Mouse (Mus musculus): ENCODE data around the gene Lypd8. TPM values are rescaled to one million over a fixed set of nuclear protein-coding genes. Genes with fewer than 3 reads are reported as not detected.
"Not testable (repeated sequence)": the region's sequence is repeated elsewhere in the genome, so short reads cannot be mapped to it uniquely, and the experiment has no call there.

Lypd8 gene
- total RNA-seq (2017): not detected in 2 replicates

DNA sequence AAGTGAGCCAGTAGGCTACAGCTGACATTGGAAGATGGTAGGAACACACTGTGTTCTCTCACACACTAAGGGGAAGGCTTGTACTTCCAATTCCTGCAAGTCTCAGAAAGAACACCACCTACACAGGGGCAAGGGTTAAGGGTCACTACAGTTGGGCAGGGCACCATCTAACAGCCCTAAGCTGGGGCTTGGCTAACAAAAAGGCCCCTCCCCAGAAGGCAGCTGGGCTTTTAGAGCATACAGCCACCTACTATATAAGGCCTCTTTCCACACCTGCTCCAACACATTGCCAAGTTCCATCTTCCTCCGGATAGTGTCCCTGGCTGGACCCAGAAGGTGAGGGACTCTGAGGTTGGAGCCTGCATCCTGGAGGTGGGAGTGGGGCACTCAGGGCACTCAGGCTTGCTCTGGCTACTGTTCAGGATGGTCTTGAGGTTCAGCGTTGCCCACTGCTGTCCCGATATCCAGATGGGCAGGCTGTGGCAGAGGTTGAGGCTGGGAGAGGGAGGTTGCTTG, at the start of gene Lypd8:
TSS of gene Lypd8 (plus strand) at position 281 of the 516 bp plus-strand sequence.
- no peak for ATAC-seq (replicated peaks in 1 of 2; ENCODE audit: insufficient read depth in 1 of 2, low FRiP score in 2 of 2, low TSS enrichment in 1 of 2, low read depth in 1 of 2, poor library complexity in 2 of 2, severe bottlenecking in 2 of 2)

DNA sequence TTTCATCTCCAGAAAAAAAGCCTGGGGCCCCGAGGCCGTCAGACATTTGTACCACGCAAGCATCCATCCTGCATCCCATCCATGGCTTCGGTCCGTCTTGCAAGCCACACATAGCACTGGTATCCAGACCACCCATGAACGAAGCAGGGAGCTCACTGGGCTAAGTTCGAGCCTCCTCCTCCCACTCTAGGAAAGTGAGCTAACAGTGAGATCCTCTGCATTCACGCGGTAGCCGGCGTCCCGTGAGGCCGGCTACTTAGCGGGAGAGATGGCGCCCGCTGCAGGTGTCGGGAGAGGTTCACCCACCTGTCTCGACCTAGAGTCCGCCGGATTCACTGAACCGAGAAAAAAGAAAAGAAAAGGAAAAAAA, 49.0 kb upstream of the Lypd8 start:
- peak; percentile 26 to 38 for ATAC-seq (replicated peaks in 1 of 2; ENCODE audit: insufficient read depth in 1 of 2, low FRiP score in 2 of 2, low TSS enrichment in 1 of 2, low read depth in 1 of 2, poor library complexity in 2 of 2, severe bottlenecking in 2 of 2)

DNA sequence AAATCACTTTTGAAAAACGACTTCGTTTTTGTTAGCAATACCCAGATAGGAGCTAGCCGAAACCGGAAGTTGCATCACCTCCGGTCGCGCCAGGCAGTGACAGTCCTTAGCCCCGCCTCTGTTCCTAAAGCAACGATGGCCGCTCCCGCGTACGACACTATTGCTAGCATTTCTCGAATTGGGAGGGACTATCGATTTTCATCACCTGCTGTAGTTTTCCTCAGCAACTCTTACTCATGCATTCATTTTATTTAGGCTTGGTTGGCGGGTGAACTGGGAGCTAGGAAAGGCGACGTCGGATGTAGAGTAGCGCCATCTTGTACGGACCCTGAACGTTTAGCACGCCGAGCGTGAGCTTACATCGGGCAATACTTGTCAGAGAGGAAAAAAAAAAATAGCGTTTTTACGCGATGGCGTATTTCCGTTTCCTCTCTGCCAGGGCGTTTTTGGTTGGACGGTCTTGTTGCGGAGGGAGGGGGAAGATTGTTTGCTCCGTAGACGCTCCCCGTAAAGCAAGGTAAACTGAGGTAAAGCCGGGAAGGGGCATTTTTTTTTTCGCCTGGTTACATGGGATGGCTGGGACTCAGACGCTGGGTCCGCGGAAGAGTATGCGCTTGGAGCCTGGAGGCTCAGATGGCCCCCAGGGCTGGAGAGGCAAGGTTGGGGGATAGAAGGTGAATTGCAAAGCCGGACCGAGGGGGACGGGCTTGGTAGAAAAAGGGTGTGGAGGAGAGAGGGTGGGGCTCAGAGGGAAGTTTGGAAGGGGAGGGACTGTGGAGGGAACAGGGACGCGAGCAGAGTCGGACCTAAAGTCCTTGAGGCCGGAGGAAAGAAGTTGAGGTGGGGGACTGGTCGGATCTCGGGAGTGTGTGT, 48.3 kb upstream of the Lypd8 start, which contains the start of the genes Zfp672 and Sh3bp5l:
TSS of gene Zfp672 (minus strand) at position 64 of the 873 bp plus-strand sequence.
TSS of gene Sh3bp5l (plus strand) at position 449 of the 873 bp plus-strand sequence.
- peak; percentile 92 to 93 for ATAC-seq (replicated peaks in 1 of 2; ENCODE audit: insufficient read depth in 1 of 2, low FRiP score in 2 of 2, low TSS enrichment in 1 of 2, low read depth in 1 of 2, poor library complexity in 2 of 2, severe bottlenecking in 2 of 2)

DNA sequence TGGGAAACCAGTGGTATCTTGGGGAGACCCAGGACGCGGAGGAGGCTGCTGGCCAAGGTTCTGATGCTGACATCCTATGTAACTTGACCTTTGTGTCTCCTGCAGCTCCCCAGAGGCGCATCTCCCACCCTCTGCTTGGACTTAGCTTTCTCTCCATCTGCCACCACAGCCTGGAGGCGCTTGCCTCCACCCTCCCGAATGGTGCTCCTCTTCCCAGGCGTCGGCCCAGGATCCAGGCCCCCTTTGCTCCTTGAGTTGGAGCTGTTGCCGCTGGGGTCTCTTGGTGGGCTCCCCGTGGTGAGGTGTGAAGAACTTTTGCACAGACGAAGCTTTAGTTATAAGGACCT, 47.7 kb upstream of the Lypd8 start:
- no peak for ATAC-seq (replicated peaks in 1 of 2; ENCODE audit: insufficient read depth in 1 of 2, low FRiP score in 2 of 2, low TSS enrichment in 1 of 2, low read depth in 1 of 2, poor library complexity in 2 of 2, severe bottlenecking in 2 of 2)

DNA sequence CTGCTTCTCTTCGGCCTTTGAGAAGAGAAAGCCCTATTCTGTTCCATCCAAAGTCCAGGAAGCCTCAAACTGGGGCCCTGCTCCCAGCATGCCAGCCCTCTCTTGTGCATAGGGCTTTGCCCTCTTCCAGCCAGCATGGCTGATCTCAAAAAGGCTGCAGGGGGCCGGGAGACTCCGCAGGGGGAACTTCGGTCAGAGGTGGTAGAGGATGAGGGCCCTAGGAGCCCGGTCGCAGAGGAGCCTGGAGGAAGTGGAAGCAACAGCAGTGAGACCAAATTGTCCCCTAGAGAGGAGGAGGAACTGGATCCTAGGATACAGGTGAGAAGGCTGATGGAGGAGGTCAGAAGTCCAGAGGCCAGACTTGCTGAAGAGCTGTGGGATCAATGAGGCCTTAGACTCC, 47.3 kb upstream of the Lypd8 start:
- no peak for ATAC-seq (replicated peaks in 1 of 2; ENCODE audit: insufficient read depth in 1 of 2, low FRiP score in 2 of 2, low TSS enrichment in 1 of 2, low read depth in 1 of 2, poor library complexity in 2 of 2, severe bottlenecking in 2 of 2)

DNA sequence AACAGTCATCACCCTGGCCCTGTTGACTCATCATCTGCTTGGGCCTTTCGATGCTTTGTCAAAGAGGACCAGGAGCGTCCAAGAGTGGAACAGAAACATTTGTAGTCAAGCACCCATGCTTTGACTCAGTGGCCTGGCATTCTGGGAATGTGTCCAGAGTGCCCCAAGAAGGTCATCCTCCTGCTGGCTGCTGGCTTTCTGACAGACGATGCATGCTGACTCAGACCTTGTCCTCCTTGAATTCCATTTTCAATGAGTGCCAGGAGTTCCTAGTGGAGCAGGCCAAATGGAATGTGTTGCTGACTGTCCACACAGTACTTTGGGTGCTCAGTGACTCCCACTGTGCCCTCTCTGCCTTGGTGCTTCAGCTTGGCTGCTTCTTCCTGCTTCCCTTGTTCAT, 44.1 kb upstream of the Lypd8 start:
- ATAC-seq (replicated peaks in 1 of 2; ENCODE audit: insufficient read depth in 1 of 2, low FRiP score in 2 of 2, low TSS enrichment in 1 of 2, low read depth in 1 of 2, poor library complexity in 2 of 2, severe bottlenecking in 2 of 2): no peak

DNA sequence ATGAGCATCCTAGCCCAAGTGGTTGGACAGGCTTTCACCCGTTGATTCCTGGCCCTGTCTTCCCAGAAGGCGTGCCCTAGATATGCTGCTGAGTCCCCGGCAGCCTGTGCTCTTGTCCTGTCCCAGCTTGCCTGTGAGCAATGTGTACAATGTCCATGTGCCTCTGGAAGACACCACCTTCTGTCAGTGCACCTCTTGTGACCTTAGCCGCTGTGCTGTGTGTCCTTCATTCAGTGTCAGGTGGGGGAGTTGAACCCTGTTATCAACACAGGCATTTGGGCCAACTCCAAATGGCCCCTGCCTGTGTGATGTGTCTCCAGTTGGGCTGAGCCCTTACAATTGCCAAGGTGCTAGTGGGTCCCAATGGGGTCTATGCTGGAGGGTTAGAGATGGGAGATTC, 32.1 kb upstream of the Lypd8 start:
- no peak for ATAC-seq (replicated peaks in 1 of 2; ENCODE audit: insufficient read depth in 1 of 2, low FRiP score in 2 of 2, low TSS enrichment in 1 of 2, low read depth in 1 of 2, poor library complexity in 2 of 2, severe bottlenecking in 2 of 2)

DNA sequence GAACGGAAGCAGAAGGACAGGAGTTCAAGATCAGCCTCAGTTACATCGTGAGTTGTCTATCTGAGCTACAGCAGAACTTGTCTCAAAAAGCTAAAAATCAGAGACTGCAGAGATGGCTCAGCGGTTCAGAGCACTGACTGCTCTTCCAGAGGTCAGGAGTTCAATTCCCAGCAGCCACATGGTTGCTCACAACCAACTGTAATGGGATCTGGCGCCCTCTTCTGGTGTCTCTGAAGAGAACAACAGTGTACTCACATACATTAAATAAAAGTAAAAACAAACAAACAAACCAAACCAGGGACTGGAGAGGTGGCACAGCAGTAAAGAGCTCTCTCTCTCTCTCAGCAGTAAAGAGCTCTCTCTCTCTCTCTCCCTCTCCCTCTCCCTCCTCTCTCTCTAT, 28.2 kb upstream of the Lypd8 start:
- ATAC-seq (replicated peaks in 1 of 2; ENCODE audit: insufficient read depth in 1 of 2, low FRiP score in 2 of 2, low TSS enrichment in 1 of 2, low read depth in 1 of 2, poor library complexity in 2 of 2, severe bottlenecking in 2 of 2): no peak

DNA sequence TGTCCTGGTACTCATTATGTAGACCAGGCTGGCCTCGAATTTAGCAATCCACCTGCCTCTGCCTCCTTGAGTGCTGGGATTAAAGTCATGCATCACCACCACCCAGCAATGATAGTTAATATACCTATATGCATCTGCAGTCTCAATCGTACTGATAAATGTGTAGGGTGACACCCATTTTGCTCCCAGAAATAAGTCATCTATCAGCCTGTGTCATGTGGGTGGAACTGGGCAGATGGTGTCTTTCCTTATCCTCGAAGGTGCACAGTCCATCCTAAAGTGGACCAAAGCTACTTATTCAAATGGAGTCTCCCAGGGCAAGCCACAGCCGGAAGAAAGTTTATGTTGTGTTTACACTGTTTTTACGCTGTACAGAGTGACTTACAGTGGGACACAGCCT, 27.7 kb upstream of the Lypd8 start:
- ATAC-seq (replicated peaks in 1 of 2; ENCODE audit: insufficient read depth in 1 of 2, low FRiP score in 2 of 2, low TSS enrichment in 1 of 2, low read depth in 1 of 2, poor library complexity in 2 of 2, severe bottlenecking in 2 of 2): no peak

DNA sequence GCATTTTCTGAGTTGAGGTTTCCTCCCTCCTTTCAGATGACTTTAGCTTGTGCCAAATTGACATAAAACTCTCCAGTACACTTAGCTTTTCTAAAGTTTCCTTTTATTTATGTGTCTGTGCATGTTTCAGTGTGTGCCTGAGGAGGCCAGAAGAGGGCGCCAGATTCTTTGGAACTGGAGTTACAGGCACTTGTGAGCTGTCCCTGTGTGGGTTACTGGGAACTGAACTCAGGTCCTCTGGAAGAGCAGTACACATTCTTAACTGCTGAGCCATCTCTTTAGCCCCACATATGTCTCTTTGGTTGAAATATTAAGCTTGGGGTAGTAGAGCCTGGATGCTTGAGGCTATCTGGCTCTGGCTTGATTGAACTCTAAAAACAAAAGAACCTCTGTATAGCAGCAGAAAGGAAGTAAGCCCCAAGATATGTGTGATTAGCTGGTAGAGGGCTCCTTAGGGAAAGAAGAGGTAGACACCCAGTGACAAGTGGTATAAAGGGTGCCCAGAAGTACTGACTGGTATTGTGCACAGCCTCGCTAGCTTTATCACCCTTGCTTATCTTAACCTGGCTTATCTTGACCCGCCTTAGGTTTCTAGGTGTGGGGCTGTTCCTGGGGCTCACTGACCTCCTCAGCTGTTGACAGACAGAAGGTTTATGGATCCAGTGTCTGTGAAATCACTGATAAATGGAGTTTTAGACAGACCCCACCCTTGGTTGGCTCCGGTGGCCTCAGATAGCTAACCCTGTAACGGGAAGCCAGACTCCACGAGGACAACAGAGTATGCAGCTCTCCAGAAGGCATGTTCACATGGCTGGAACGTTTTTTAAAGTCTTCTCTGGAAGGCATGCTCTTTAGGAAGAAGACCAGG, 25.9 kb upstream of the Lypd8 start:
- no peak; a peak in 1 of 4 replicates for ATAC-seq (replicated peaks in 1 of 2; ENCODE audit: insufficient read depth in 1 of 2, low FRiP score in 2 of 2, low TSS enrichment in 1 of 2, low read depth in 1 of 2, poor library complexity in 2 of 2, severe bottlenecking in 2 of 2)

DNA sequence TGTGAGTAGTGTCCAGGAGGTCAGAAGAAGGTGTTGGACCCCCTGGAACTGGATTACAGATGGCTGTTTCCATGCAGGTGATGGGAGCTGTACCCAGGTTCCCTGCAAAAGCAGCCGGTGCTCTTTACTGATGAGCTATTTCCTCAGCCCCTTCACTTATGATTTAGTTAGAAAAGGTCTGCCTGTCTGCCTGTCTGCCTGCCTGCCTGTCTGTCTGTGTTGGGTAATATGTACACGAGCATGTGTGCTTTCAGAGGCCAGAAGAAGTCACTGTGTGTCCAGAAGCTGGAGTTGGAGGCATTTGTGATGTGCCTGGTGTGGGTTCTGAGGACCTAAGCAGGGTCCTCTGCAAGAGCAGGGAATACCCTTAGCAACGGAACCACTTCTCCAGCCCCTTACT, 25.1 kb upstream of the Lypd8 start:
- no peak for ATAC-seq (replicated peaks in 1 of 2; ENCODE audit: insufficient read depth in 1 of 2, low FRiP score in 2 of 2, low TSS enrichment in 1 of 2, low read depth in 1 of 2, poor library complexity in 2 of 2, severe bottlenecking in 2 of 2)

DNA sequence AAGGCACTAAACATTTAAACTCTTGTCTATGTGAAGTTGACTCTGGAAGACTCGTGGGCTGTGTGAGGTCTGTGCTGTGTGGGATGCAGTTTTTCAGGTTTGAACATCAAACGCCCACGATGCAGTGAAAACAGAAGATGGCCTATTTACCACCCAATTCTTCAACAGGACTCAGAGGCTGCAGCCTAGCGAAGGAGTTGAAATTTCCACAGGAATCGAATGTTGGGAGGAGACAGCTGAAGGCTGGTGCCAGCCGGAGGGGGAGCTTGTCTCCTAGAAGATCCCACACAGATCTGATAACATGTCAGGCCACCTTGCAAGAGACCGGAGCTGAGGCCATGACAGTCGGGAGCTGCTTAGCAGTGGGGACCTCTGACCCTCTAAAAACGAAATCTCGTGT, 24.4 kb upstream of the Lypd8 start:
- no peak for ATAC-seq (replicated peaks in 1 of 2; ENCODE audit: insufficient read depth in 1 of 2, low FRiP score in 2 of 2, low TSS enrichment in 1 of 2, low read depth in 1 of 2, poor library complexity in 2 of 2, severe bottlenecking in 2 of 2)

DNA sequence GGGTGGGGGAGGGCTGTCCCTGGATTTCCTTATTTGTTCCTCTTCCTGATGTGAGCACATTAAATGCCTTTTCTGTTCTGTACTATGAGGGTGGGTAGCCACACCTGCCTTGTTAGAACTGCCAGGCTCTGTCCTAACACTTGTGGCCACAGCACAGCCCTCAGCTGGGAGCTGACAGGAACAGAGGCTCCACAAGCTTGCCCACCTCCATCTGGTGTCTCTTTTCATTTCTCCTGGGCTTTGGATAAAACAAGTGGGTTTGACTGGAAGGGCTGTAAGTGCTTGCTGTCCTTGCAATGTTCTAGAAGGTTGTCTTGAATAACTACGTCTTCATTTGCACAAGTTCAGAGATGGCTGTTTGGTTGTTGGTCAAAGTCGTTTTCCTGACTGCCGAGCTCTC, 23.9 kb upstream of the Lypd8 start:
- no peak for ATAC-seq (replicated peaks in 1 of 2; ENCODE audit: insufficient read depth in 1 of 2, low FRiP score in 2 of 2, low TSS enrichment in 1 of 2, low read depth in 1 of 2, poor library complexity in 2 of 2, severe bottlenecking in 2 of 2)

DNA sequence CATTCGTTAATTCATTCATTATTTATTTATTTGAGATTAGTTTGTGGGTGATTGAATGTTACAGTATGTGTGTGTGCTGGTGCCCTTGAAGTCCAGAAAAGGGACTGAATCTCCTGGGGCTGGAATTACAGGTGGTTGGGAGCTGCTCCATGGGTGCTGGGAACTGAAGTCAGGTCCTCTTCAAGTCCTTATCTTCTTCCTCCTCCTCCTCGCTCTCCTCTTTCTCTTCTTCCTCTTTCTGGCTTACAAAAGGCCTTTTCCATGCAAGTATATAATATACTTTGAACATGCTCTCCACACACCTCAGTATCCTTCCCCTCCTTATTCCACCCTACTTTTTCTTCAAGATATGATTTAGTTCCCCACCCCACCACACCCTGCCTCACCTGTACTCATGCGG, 21.8 kb upstream of the Lypd8 start:
- no peak for ATAC-seq (replicated peaks in 1 of 2; ENCODE audit: insufficient read depth in 1 of 2, low FRiP score in 2 of 2, low TSS enrichment in 1 of 2, low read depth in 1 of 2, poor library complexity in 2 of 2, severe bottlenecking in 2 of 2)

DNA sequence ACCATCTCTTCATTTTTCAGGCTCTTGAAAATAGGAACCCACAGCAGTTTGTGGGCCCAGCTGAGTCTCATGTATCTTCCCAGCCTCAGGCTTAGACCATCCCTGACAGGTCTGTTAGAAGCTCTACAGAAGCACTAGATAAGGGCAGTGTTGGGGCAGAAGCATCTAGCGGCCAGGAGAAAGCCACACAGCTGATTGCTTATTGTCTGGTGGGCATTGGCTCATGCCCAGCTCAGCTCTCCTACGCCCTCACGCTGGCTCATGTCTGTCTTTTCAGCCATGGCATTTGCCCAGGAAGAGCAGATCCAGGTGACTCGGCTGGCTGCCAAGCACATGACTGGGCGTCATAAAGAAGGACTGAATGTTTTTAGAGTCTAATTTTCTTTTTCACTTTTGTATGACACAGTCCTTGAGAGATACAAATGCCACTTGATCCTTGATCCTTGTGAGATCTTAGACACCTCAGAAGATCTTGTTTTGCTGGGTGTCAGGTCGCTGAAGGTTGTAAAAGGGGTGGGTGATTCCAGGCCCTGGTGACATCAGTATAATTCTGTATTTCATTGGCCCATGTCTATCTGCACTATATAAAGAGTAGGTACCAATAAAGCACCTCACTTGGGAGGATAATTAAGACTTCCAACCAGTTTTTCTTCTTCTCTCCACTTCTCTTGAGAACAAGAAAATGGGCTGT, 20.9 kb upstream of the Lypd8 start:
- no peak for ATAC-seq (replicated peaks in 1 of 2; ENCODE audit: insufficient read depth in 1 of 2, low FRiP score in 2 of 2, low TSS enrichment in 1 of 2, low read depth in 1 of 2, poor library complexity in 2 of 2, severe bottlenecking in 2 of 2)

DNA sequence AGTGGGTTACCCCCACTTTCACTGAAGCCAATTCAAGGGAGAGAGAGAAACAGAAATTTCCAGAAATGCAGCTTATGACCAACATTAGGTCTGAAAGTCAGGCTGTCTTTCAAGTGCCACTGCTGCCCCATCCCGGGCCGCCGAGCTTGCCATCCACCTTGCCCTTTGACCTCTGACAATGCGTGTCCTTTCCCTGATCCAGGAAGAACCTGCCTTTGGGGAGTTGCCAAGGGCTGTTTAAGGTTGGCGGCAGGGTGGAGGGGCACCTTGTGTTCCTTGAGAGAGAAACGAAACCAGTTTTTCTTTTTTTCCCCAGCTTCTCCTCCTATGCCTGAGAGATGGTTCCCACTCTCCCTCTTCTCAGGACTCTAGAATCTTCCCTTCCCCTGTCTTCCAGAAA, 16.3 kb upstream of the Lypd8 start:
- ATAC-seq (replicated peaks in 1 of 2; ENCODE audit: insufficient read depth in 1 of 2, low FRiP score in 2 of 2, low TSS enrichment in 1 of 2, low read depth in 1 of 2, poor library complexity in 2 of 2, severe bottlenecking in 2 of 2): not testable (repeated sequence)

DNA sequence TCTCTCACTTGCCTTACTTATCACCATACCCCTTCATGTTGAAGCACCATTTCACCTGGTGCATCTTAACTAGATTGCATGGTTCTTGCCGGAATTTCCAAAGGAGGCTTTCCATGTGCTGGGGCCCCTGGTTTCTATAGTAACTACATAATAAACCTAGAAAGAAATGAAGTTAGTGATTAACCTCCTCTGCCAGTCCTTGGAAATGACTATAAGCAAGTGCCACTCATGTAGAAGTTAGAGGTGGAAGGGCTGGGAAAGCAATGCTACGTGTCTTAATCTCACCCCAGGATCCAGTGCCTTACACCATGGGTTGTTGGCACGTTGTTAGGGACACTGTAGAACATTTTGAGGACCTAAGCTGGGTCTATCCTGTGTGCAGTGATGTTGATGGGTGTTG, 14.4 kb upstream of the Lypd8 start:
- no peak for ATAC-seq (replicated peaks in 1 of 2; ENCODE audit: insufficient read depth in 1 of 2, low FRiP score in 2 of 2, low TSS enrichment in 1 of 2, low read depth in 1 of 2, poor library complexity in 2 of 2, severe bottlenecking in 2 of 2)

DNA sequence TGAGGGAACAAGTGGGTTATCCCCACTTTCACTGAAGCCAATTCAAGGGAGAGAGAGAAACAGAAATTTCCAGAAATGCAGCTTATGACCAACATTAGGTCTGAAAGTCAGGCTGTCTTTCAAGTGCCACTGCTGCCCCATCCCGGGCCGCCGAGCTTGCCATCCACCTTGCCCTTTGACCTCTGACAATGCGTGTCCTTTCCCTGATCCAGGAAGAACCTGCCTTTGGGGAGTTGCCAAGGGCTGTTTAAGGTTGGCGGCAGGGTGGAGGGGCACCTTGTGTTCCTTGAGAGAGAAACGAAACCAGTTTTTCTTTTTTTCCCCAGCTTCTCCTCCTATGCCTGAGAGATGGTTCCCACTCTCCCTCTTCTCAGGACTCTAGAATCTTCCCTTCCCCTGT, 12.7 kb upstream of the Lypd8 start:
- not testable (repeated sequence) for ATAC-seq (replicated peaks in 1 of 2; ENCODE audit: insufficient read depth in 1 of 2, low FRiP score in 2 of 2, low TSS enrichment in 1 of 2, low read depth in 1 of 2, poor library complexity in 2 of 2, severe bottlenecking in 2 of 2)
